Mouse (Mus musculus): ENCODE results near the gene Fgf16. TPM values are rescaled to one million over a fixed set of nuclear protein-coding genes. Genes with fewer than 3 reads are reported as not detected.

Fgf16 gene
- polyA plus RNA-seq, 1 experiment from 2014 or later: not detected

- ATAC-seq (ENCODE audit: low FRiP score, low TSS enrichment): no peak
- WGBS: 53% methylated on average over 6 of the region's 6 CpGs
- Histone ChIP-seq H3K4me2 (replicated peaks; ENCODE audit: low read depth, low read length) (no peak overlapping the region), H3K9me3 (ENCODE audit: low read length) (no peaks in the 10 kb centered on the region), H3K27me3 (ENCODE audit: insufficient read depth, low read length) (peaks cover 62% of the 10 kb centered on the region), H3K27ac (ENCODE audit: low read length) (no peak overlapping the region), H3K4me3 (ENCODE audit: low read length) (no peak overlapping the region), H3K4me1 (ENCODE audit: insufficient read depth, low read length) (peaks cover 3% of the 10 kb centered on the region; the same call in 1 of the 2 replicates), H3K9ac (replicated peaks; ENCODE audit: low read length) (no peak overlapping the region), H3K36me3 (ENCODE audit: insufficient read depth, low read length) (no peaks in the 10 kb centered on the region)
Observed at GRCm38 (mm10) chrX:105766013-105766412, 1.9 kb downstream of the Fgf16 start.

- H3K27me3 ChIP-seq (ENCODE audit: insufficient read depth, low read length): peaks cover 60% of the 10 kb centered on the region
- H3K4me2 ChIP-seq (replicated peaks; ENCODE audit: low read depth, low read length): no peak overlapping the region
- no peak overlapping the region for H3K27ac ChIP-seq (ENCODE audit: low read length)
- no peaks in the 10 kb centered on the region for H3K9me3 ChIP-seq (ENCODE audit: low read length)
- ATAC-seq (ENCODE audit: low FRiP score, low TSS enrichment): no peak
- peaks cover 3% of the 10 kb centered on the region; the same call in 1 of the 2 replicates for H3K4me1 ChIP-seq (ENCODE audit: insufficient read depth, low read length)
- H3K9ac ChIP-seq (replicated peaks; ENCODE audit: low read length): no peak overlapping the region
- no peak overlapping the region for H3K4me3 ChIP-seq (ENCODE audit: low read length)
- WGBS: 44% methylated on average over 9 of the region's 9 CpGs
- H3K36me3 ChIP-seq (ENCODE audit: insufficient read depth, low read length): no peaks in the 10 kb centered on the region
Observed at GRCm38 (mm10) chrX:105767177-105767764, 3.2 kb downstream of the Fgf16 start.

GRCm38 (mm10) chrX:105767932-105768331, 3.9 kb downstream of the Fgf16 start:
- Histone ChIP-seq H3K4me1 (ENCODE audit: insufficient read depth, low read length) (peaks cover 3% of the 10 kb centered on the region; the same call in 1 of the 2 replicates), H3K36me3 (ENCODE audit: insufficient read depth, low read length) (no peaks in the 10 kb centered on the region), H3K4me2 (replicated peaks; ENCODE audit: low read depth, low read length) (no peak overlapping the region), H3K4me3 (ENCODE audit: low read length) (no peak overlapping the region), H3K9me3 (ENCODE audit: low read length) (no peaks in the 10 kb centered on the region), H3K9ac (replicated peaks; ENCODE audit: low read length) (no peak overlapping the region), H3K27me3 (ENCODE audit: insufficient read depth, low read length) (peaks cover 57% of the 10 kb centered on the region), H3K27ac (ENCODE audit: low read length) (no peak overlapping the region)
- 79% methylated on average over 3 of the region's 3 CpGs for WGBS
- ATAC-seq (ENCODE audit: low FRiP score, low TSS enrichment): no peak

- Histone ChIP-seq H3K27me3 (ENCODE audit: insufficient read depth, low read length) (peaks cover 29% of the 10 kb centered on the region), H3K9ac (replicated peaks; ENCODE audit: low read length) (no peak overlapping the region), H3K4me3 (ENCODE audit: low read length) (no peak overlapping the region), H3K36me3 (ENCODE audit: insufficient read depth, low read length) (no peaks in the 10 kb centered on the region), H3K4me1 (ENCODE audit: insufficient read depth, low read length) (no peaks in the 10 kb centered on the region), H3K4me2 (replicated peaks; ENCODE audit: low read depth, low read length) (no peak overlapping the region), H3K27ac (ENCODE audit: low read length) (no peak overlapping the region), H3K9me3 (ENCODE audit: low read length) (no peaks in the 10 kb centered on the region)
- no peak for ATAC-seq (ENCODE audit: low FRiP score, low TSS enrichment)
- 85% methylated on average over 5 of the region's 5 CpGs for whole genome bisulfite sequencing
Observed at GRCm38 (mm10) chrX:105773281-105773680, 9.2 kb downstream of the Fgf16 start.

GRCm38 (mm10) chrX:105794806-105795403, 30.8 kb downstream of the Fgf16 start:
- no peaks in the 10 kb centered on the region for H3K4me1 ChIP-seq (ENCODE audit: insufficient read depth, low read length)
- no peak overlapping the region for H3K4me2 ChIP-seq (replicated peaks; ENCODE audit: low read depth, low read length)
- H3K4me3 ChIP-seq (ENCODE audit: low read length): no peak overlapping the region
- H3K27me3 ChIP-seq (ENCODE audit: insufficient read depth, low read length): peaks cover 9% of the 10 kb centered on the region; the same call in 1 of the 2 replicates
- WGBS: 68% methylated on average over 8 of the region's 8 CpGs
- H3K9me3 ChIP-seq (ENCODE audit: low read length): no peaks in the 10 kb centered on the region
- H3K9ac ChIP-seq (replicated peaks; ENCODE audit: low read length): no peak overlapping the region
- ATAC-seq (ENCODE audit: low FRiP score, low TSS enrichment): no peak
- peaks cover 3% of the 10 kb centered on the region; the same call in 1 of the 2 replicates for H3K36me3 ChIP-seq (ENCODE audit: insufficient read depth, low read length)
- no peak overlapping the region for H3K27ac ChIP-seq (ENCODE audit: low read length)

GRCm38 (mm10) chrX:105824462-105824861, 60.4 kb downstream of the Fgf16 start:
- no peak overlapping the region for H3K9ac ChIP-seq (replicated peaks; ENCODE audit: low read length)
- no peak overlapping the region for H3K4me3 ChIP-seq (ENCODE audit: low read length)
- H3K4me2 ChIP-seq (replicated peaks; ENCODE audit: low read depth, low read length): no peak overlapping the region
- no peak for ATAC-seq (ENCODE audit: low FRiP score, low TSS enrichment)
- peaks cover 2% of the 10 kb centered on the region; the same call in 1 of the 2 replicates for H3K27me3 ChIP-seq (ENCODE audit: insufficient read depth, low read length)
- 0 out of 2 replicates have a peak, but pooled peaks cover 6% of the 10 kb centered on the region for H3K36me3 ChIP-seq (ENCODE audit: insufficient read depth, low read length)
- no peak overlapping the region for H3K27ac ChIP-seq (ENCODE audit: low read length)
- WGBS: 87% methylated on average over 5 of the region's 5 CpGs
- no peaks in the 10 kb centered on the region for H3K4me1 ChIP-seq (ENCODE audit: insufficient read depth, low read length)
- H3K9me3 ChIP-seq (ENCODE audit: low read length): no peaks in the 10 kb centered on the region

Other genes starting within 250 kb of the Fgf16 start
- gene Atrx, start 165.1 kb downstream of the Fgf16 start, polyA plus RNA-seq (2015; fragmentation: Nextera tagmentation; extraction: Ambion mirVana): 174 and 197 TPM in 2 replicates
- gene Magt1, start 247.6 kb downstream of the Fgf16 start, polyA plus RNA-seq (2015; fragmentation: Nextera tagmentation; extraction: Ambion mirVana): 72.5 and 76.9 TPM in 2 replicates